Mouse (Mus musculus) liver, adult 2 months (tissue): ENCODE data around the gene Gm20388. TPM values are rescaled to one million over a fixed set of nuclear protein-coding genes. Genes with fewer than 3 reads are reported as not detected.

Experiments
- DNase-seq: peaks from one replicate; pipeline ENCODE4 v3.0.0-alpha.2; 2011; ENCODE audit warnings: low read depth, low spot score; ENCODE audit errors: extremely low read depth
- H3K27ac ChIP-seq: fragments of 200-500 bp; replicated peaks from 2 replicates; pipeline ENCODE4 v1.5.1; 2012; ENCODE audit warnings: low read depth, mild to moderate bottlenecking, control low read depth, inconsistent platforms, low read length; ENCODE audit not compliant: insufficient read depth
- H3K27me3 ChIP-seq: fragments of 200-500 bp; 2 replicates; pipeline ENCODE4 v1.6.1; 2012; ENCODE audit warnings: mild to moderate bottlenecking, moderate library complexity, low read length, inconsistent platforms; ENCODE audit not compliant: control insufficient read depth, insufficient read depth
- H3K36me3 ChIP-seq: fragments of 200-500 bp; 2 replicates; pipeline ENCODE4 v1.6.1; 2012; ENCODE audit warnings: low read length, inconsistent platforms; ENCODE audit not compliant: control insufficient read depth, insufficient read depth
- H3K4me1 ChIP-seq: fragments of 200-500 bp; 2 replicates; pipeline ENCODE4 v1.6.1; 2011; ENCODE audit warnings: low read length; ENCODE audit not compliant: control insufficient read depth, insufficient read depth
- H3K4me3 ChIP-seq: fragments of 200-500 bp; 2 replicates; pipeline ENCODE4 v1.5.1; 2011; ENCODE audit warnings: low read depth, mild to moderate bottlenecking, control low read depth, low read length, moderate library complexity; ENCODE audit not compliant: insufficient read depth
- H3K79me2 ChIP-seq: fragments of 200-500 bp; 2 replicates; pipeline ENCODE4 v1.6.1; 2012; ENCODE audit warnings: inconsistent platforms, mild to moderate bottlenecking, low read length, moderate library complexity; ENCODE audit not compliant: control insufficient read depth, insufficient read depth
- H3K9ac ChIP-seq: fragments of 200-500 bp; 2 replicates; pipeline ENCODE4 v1.6.1; 2012; ENCODE audit warnings: low read depth, mild to moderate bottlenecking, control low read depth, inconsistent platforms, low read length
- CTCF ChIP-seq: fragments of 200-500 bp; IDR thresholded peaks from 2 replicates; pipeline ENCODE4 v1.5.1; 2011; ENCODE audit warnings: low read depth, low read length, control low read depth
- POLR2A ChIP-seq: fragments of 200-500 bp; IDR thresholded peaks from 2 replicates; pipeline ENCODE4 v1.6.1; 2011; ENCODE audit warnings: low read length, control low read depth; ENCODE audit not compliant: insufficient read depth; ENCODE audit errors: extremely low read depth
- WGBS: fragments of 180-500 bp; shearing (Covaris S2); methylation state at CpG from one replicate; pipeline ENCODE4 v1.1.7; 2018; 5-methylcytosine and 5-hydroxymethylcytosine counted together
- polyA plus RNA-seq: library from polyadenylated mRNA; depleted of rRNA; stranded (reverse); fragments of >200 nt; gene quantifications from 2 replicates; pipeline ENCODE4 v1.2.3, GENCODE M21; 2012
- total RNA-seq: library from RNA; depleted of rRNA; stranded (reverse); fragments of >200 nt; gene quantifications from 2 replicates; pipeline ENCODE4 v1.2.3, GENCODE M21; 2014

Gene Gm20388
- total and polyA plus RNA-seq, 2 experiments = 6.4 to 19.9 TPM

- Histone ChIP-seq H3K36me3 (no peaks in the 10 kb centered on the region), H3K4me1 (no peaks in the 10 kb centered on the region; the same call in 1 of the 2 replicates), H3K4me3 (no peak overlapping the region), H3K79me2 (no peaks in the 10 kb centered on the region), H3K27me3 (no peaks in the 10 kb centered on the region), H3K9ac (no peak overlapping the region), H3K27ac (no peak overlapping the region)
- 26% methylated on average over 9 of the region's 9 CpGs for WGBS
- no peak for DNase-seq
- TF ChIP-seq CTCF (no peak), POLR2A (no peak)
These were observed 818.0 kb downstream of the Gm20388 start for GRCm38 (mm10) chr8:120728488-120729160.

GRCm38 (mm10) chr8:120731582-120731981, 820.9 kb downstream of the Gm20388 start:
- no peaks in the 10 kb centered on the region for H3K36me3 ChIP-seq
- no peaks in the 10 kb centered on the region for H3K79me2 ChIP-seq
- H3K27me3 ChIP-seq = no peaks in the 10 kb centered on the region
- TF ChIP-seq POLR2A (no peak), CTCF (no peak)
- 73% methylated on average over 14 of the region's 14 CpGs for WGBS
- peaks cover 3% of the 10 kb centered on the region for H3K4me1 ChIP-seq
- H3K9ac ChIP-seq = no peak overlapping the region
- DNase-seq = no peak
- no peak overlapping the region for H3K27ac ChIP-seq
- no peak overlapping the region for H3K4me3 ChIP-seq

- no peak overlapping the region for H3K9ac ChIP-seq
- H3K36me3 ChIP-seq = no peaks in the 10 kb centered on the region
- no peak overlapping the region for H3K27ac ChIP-seq
- peaks cover 3% of the 10 kb centered on the region for H3K4me1 ChIP-seq
- no peak for DNase-seq
- WGBS = 88% methylated on average over 6 of the region's 6 CpGs
- H3K79me2 ChIP-seq = no peaks in the 10 kb centered on the region
- no peak overlapping the region for H3K4me3 ChIP-seq
- TF ChIP-seq CTCF (no peak), POLR2A (no peak)
- no peaks in the 10 kb centered on the region for H3K27me3 ChIP-seq
These were observed 821.4 kb downstream of the Gm20388 start for GRCm38 (mm10) chr8:120732068-120732467.

DNA sequence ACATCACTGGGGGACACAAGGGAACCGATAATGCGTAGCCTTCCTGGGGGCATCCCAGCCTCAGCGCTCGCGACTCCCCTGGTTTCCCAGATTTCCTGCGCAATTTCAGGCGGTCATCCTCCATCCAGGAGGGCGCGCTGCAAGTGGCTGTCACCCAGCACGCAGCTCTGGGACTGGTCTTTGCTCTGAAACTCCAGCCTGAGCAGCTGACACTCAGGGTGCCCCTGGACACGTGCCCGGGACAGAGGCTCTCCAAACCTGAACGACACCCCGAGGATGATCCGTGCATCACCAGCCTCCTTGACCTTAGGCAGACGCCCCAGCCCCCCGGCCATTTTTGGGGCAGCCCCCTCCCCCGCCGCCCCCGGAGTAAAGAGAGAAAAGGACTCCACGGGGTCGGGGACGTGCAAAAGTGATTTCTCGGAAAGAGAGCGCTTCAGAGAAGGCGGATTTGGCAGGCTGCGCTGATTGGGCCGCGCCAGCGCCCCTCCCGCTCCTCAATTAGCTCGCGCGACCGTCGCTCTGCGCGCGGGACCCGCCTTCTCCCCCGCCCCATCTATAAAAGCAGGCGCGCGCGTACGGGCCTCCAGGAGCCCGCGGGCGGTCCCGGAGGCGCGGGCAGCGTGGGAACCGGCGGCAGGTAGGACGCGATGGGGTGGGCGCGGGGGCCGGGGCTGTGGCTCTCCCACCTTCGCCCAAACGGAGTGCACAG, 825.3 kb downstream of the Gm20388 start, which contains the start of gene Irf8:
TSS of gene Irf8 (plus strand) at position 589 of the 712 bp plus-strand sequence.
- Histone ChIP-seq H3K27me3 (no peaks in the 10 kb centered on the region), H3K4me3 (peak within 1 kb of the TSS; percentile 63), H3K9ac (peak within 1 kb of the TSS; percentile 62), H3K27ac (peak within 1 kb of the TSS; percentile 28), H3K4me1 (peaks cover 3% of the 10 kb centered on the region; the same call in 1 of the 2 replicates), H3K79me2 (no peaks in the 10 kb centered on the region), H3K36me3 (no peaks in the 10 kb centered on the region)
- under 1% methylated on average over 61 of the region's 62 CpGs for WGBS
- peak; percentile 96 for TF ChIP-seq POLR2A
- TF ChIP-seq CTCF = peak; percentile 50
- peak; percentile 70 for DNase-seq

DNA sequence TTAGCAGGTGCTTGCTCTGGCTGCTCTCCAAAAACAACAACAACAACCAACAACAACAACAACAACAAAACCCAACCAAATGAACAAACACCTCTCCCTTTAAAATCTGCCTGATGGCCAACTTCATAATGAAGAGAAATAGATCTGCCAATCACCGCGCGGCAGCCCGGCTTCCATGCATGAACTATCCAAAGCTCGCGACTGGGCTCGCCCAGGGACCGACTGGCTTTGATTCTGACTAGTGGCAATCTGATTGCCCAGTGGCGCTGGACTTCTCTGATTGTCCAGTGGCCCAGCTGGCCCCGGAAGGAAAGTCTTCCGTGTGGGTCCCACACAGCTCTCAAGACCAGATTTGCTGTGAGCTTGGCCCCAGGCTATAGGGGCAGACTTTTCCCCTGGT, 825.8 kb downstream of the Gm20388 start:
- under 1% methylated on average over 11 of the region's 11 CpGs for WGBS
- TF ChIP-seq CTCF (no peak), POLR2A (no peak)
- Histone ChIP-seq H3K27ac (peak overlapping the region; percentile 28), H3K9ac (peak overlapping the region; percentile 62), H3K27me3 (no peaks in the 10 kb centered on the region), H3K36me3 (no peaks in the 10 kb centered on the region), H3K4me1 (peaks cover 3% of the 10 kb centered on the region; the same call in 1 of the 2 replicates), H3K79me2 (no peaks in the 10 kb centered on the region), H3K4me3 (peak overlapping the region; percentile 63)
- DNase-seq = peak; percentile 49
